Comparison of ENCODE assay signal across 8 mouse cellular contexts in the genomic region with DNA sequence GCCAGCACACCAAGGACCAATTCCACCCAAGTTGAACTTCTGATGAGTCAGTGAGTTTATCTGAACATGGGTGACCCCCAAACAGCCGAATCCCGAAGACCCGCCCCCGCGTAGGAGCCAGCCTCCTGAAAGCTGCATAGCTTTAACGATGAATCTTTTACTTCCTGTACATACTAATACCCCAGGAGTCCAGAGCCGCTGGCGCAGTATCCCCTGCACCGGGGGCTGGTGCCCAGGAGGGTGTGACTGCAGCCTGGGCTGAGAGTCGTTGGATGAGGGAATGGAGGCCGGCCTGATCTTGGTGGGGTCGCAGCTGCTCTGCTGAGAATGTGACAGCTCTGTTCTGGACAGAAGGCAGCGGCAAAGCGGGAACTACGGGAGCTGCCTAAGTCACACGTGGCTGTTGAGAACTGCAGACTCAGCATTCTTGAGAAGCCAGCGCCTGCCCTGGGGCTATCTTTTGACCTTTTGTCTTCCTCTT. TPM values are rescaled to one million over a fixed set of nuclear protein-coding genes. Genes with fewer than 3 reads are reported as not detected.
DNase-seq lines count a peak whose midpoint lies in the region; ATAC-seq and TF ChIP-seq lines count a peak whose summit lies in the region.

No protein-coding gene starts in this region.

- H3K36me3 ChIP-seq in ES-Bruce4 (ENCODE audit: control insufficient read depth, insufficient read depth, low read length, poor library complexity, severe bottlenecking), result no peaks in the 10 kb centered on the region
- no peaks in the 10 kb centered on the region for H3K36me3 ChIP-seq in forebrain, postnatal 0 days (ENCODE audit: insufficient read depth)
- H3K36me3 ChIP-seq in kidney, embryonic 16.5 days (ENCODE audit: insufficient read depth, low read length), result no peaks in the 10 kb centered on the region
- no peaks in the 10 kb centered on the region for H3K36me3 ChIP-seq in midbrain, embryonic 14.5 days (ENCODE audit: control insufficient read depth, insufficient read depth, low read length)

- peak; percentile 61 for DNase-seq in R1 (ENCODE audit: low read depth, low spot score)
- no peak for DNase-seq in forebrain, postnatal 0 days
- DNase-seq in midbrain, embryonic 14.5 days, result peak; percentile 63
- DNase-seq in thymus, adult 18-20 months, result no peak
- DNase-seq in layer of hippocampus, postnatal 25 days (ENCODE audit: extremely low spot score in 1 of 2, low spot score in 1 of 2), result no peak

- 19% methylated on average over 17 of the region's 17 CpGs for WGBS in forebrain, postnatal 0 days
- WGBS in kidney, embryonic 16.5 days, result 8% methylated on average over 17 of the region's 17 CpGs
- 12% methylated on average over 17 of the region's 17 CpGs for WGBS in midbrain, embryonic 14.5 days

- no peak overlapping the region for H3K27ac ChIP-seq in ES-Bruce4 (ENCODE audit: insufficient read depth, low read length)
- no peak overlapping the region for H3K27ac ChIP-seq in forebrain, postnatal 0 days (ENCODE audit: low read depth, low read length)
- peak overlapping the region; percentile 8; the same call in 1 of the 2 replicates for H3K27ac ChIP-seq in kidney, embryonic 16.5 days (ENCODE audit: low read length)
- H3K27ac ChIP-seq in midbrain, embryonic 14.5 days (replicated peaks; ENCODE audit: low read depth, low read length), result no peak overlapping the region

- TF ChIP-seq CTCF in ES-Bruce4 (IDR thresholded peaks at IDR 0.05; ENCODE audit: low read depth, low read length), result no peak
- no peak for TF ChIP-seq CTCF in forebrain, postnatal 0 days (IDR thresholded peaks at IDR 0.05; ENCODE audit: low read depth)

- no peak for TF ChIP-seq POLR2A in ES-Bruce4 (IDR thresholded peaks at IDR 0.05; ENCODE audit: insufficient read depth, low read length)

- peaks cover 9% of the 10 kb centered on the region for H3K4me1 ChIP-seq in ES-Bruce4 (ENCODE audit: control insufficient read depth, insufficient read depth, low read length)
- no peaks in the 10 kb centered on the region for H3K4me1 ChIP-seq in forebrain, postnatal 0 days (ENCODE audit: insufficient read depth)
- H3K4me1 ChIP-seq in kidney, embryonic 16.5 days (ENCODE audit: insufficient read depth, low read length), result peaks cover 16% of the 10 kb centered on the region
- H3K4me1 ChIP-seq in midbrain, embryonic 14.5 days (ENCODE audit: control insufficient read depth, insufficient read depth, low read length), result 0 out of 2 replicates have a peak, but pooled peaks cover 4% of the 10 kb centered on the region

- ATAC-seq in forebrain, postnatal 0 days, result no peak
- peak; percentile 47; the same call in 1 of the 2 replicates for ATAC-seq in kidney, embryonic 16.5 days (ENCODE audit: low FRiP score, low TSS enrichment)
- no peak for ATAC-seq in midbrain, embryonic 14.5 days (ENCODE audit: low FRiP score, low TSS enrichment)
- no peak for ATAC-seq in erythroid progenitor cell, adult 5-6 weeks (replicated peaks; ENCODE audit: low FRiP score, poor library complexity, severe bottlenecking)

- H3K4me3 ChIP-seq in ES-Bruce4 (ENCODE audit: low read depth, low read length), result peak overlapping the region; percentile 11; the same call in 1 of the 2 replicates
- H3K4me3 ChIP-seq in forebrain, postnatal 0 days (ENCODE audit: low read depth, low read length), result no peak overlapping the region
- peak overlapping the region; percentile 36 for H3K4me3 ChIP-seq in kidney, embryonic 16.5 days (ENCODE audit: low read length)
- no peak overlapping the region for H3K4me3 ChIP-seq in midbrain, embryonic 14.5 days (replicated peaks; ENCODE audit: low read depth, low read length)

- H3K27me3 ChIP-seq in ES-Bruce4 (ENCODE audit: control insufficient read depth, insufficient read depth, low read length, poor library complexity, severe bottlenecking), result no peaks in the 10 kb centered on the region
- no peaks in the 10 kb centered on the region for H3K27me3 ChIP-seq in forebrain, postnatal 0 days (ENCODE audit: insufficient read depth, low read length)
- no peaks in the 10 kb centered on the region for H3K27me3 ChIP-seq in kidney, embryonic 16.5 days (ENCODE audit: insufficient read depth, low read length)
- H3K27me3 ChIP-seq in midbrain, embryonic 14.5 days (ENCODE audit: control insufficient read depth, insufficient read depth, low read length), result no peaks in the 10 kb centered on the region

- peak overlapping the region; percentile 9 for H3K9ac ChIP-seq in ES-Bruce4 (ENCODE audit: low read depth, poor library complexity, severe bottlenecking)
- H3K9ac ChIP-seq in forebrain, postnatal 0 days, result no peak overlapping the region
- peak overlapping the region; percentile 59 for H3K9ac ChIP-seq in kidney, embryonic 16.5 days (replicated peaks; ENCODE audit: low read length)
- 0 out of 2 replicates have a peak overlapping the region, but pooled peaks have one; percentile 9 for H3K9ac ChIP-seq in midbrain, embryonic 14.5 days (replicated peaks; ENCODE audit: low read length)

- H3K4me2 ChIP-seq in forebrain, postnatal 0 days (ENCODE audit: low read depth), result peak overlapping the region; percentile 41
- peak overlapping the region; percentile 63 for H3K4me2 ChIP-seq in kidney, embryonic 16.5 days (replicated peaks; ENCODE audit: low read depth, low read length)
- H3K4me2 ChIP-seq in midbrain, embryonic 14.5 days (ENCODE audit: low read length), result peak overlapping the region; percentile 42

- no peaks in the 10 kb centered on the region for H3K9me3 ChIP-seq in ES-Bruce4 (replicated peaks; ENCODE audit: control insufficient read depth, insufficient read depth, low read length, poor library complexity, severe bottlenecking)
- no peaks in the 10 kb centered on the region for H3K9me3 ChIP-seq in forebrain, postnatal 0 days (ENCODE audit: low read length)
- H3K9me3 ChIP-seq in kidney, embryonic 16.5 days (ENCODE audit: low read length), result 0 out of 2 replicates have a peak, but pooled peaks cover 3% of the 10 kb centered on the region
- H3K9me3 ChIP-seq in midbrain, embryonic 14.5 days (ENCODE audit: control insufficient read depth, low read length), result no peaks in the 10 kb centered on the region

- no peak for TF ChIP-seq EP300 in ES-Bruce4 (IDR thresholded peaks at IDR 0.05; ENCODE audit: insufficient read depth, low read depth, low read length)

RNA-seq across cellular contexts. Expression of gene Tuba1c, which starts 28.2 kb away (rescaled TPM):
- polyA plus RNA-seq in ES-Bruce4 (2011; ENCODE audit: insufficient read depth, insufficient read length, low read depth, missing spikeins), result 407 and 426 TPM in 2 replicates
- total RNA-seq in forebrain, postnatal 0 days (2014; rRNA removed), result 22.1 and 24.9 TPM in 2 replicates
- 16.4 and 18.8 TPM in 2 replicates for polyA plus RNA-seq in forebrain, postnatal 0 days (2015; fragmentation: Nextera tagmentation; extraction: Ambion mirVana)
- polyA plus RNA-seq in kidney, embryonic 16.5 days (2015; fragmentation: Nextera tagmentation; extraction: Ambion mirVana), result 213 and 219 TPM in 2 replicates
- 13.5 and 24.8 TPM in 2 replicates for polyA plus RNA-seq in midbrain, embryonic 14.5 days (2014; fragmentation: Nextera tagmentation; extraction: Ambion mirVana)
- total RNA-seq in layer of hippocampus, postnatal 25 days (2021), result 10 to 100 TPM; 62.5 to 77.9 TPM
- total RNA-seq in erythroid progenitor cell, adult 5-6 weeks (2015; ENCODE audit: low replicate concordance), result 637 and 660 TPM in 2 replicates
- total RNA-seq in erythroid progenitor cell, adult 5-6 weeks (2017; ENCODE audit: low replicate concordance), result 271 and 335 TPM in 2 replicates

RNA-seq across cellular contexts. Expression of gene Tuba1a, which starts 48.0 kb away (rescaled TPM):
- 700 and 767 TPM in 2 replicates for polyA plus RNA-seq in ES-Bruce4 (2011; ENCODE audit: insufficient read depth, insufficient read length, low read depth, missing spikeins)
- total RNA-seq in forebrain, postnatal 0 days (2014; rRNA removed), result 18,820 and 21,160 TPM in 2 replicates
- 18,258 and 23,279 TPM in 2 replicates for polyA plus RNA-seq in forebrain, postnatal 0 days (2015; fragmentation: Nextera tagmentation; extraction: Ambion mirVana)
- 925 and 946 TPM in 2 replicates for polyA plus RNA-seq in kidney, embryonic 16.5 days (2015; fragmentation: Nextera tagmentation; extraction: Ambion mirVana)
- 17,220 and 18,751 TPM in 2 replicates for polyA plus RNA-seq in midbrain, embryonic 14.5 days (2014; fragmentation: Nextera tagmentation; extraction: Ambion mirVana)
- 1,000 to 10,000 TPM; 1,021 to 1,172 TPM for total RNA-seq in layer of hippocampus, postnatal 25 days (2021)
- total RNA-seq in erythroid progenitor cell, adult 5-6 weeks (2015; ENCODE audit: low replicate concordance), result 6.5 and 38.1 TPM in 2 replicates
- total RNA-seq in erythroid progenitor cell, adult 5-6 weeks (2017; ENCODE audit: low replicate concordance), result 5.9 and 9.6 TPM in 2 replicates

RNA-seq across cellular contexts. Expression of gene Gm49450, which starts 48.1 kb away (rescaled TPM):
- polyA plus RNA-seq in ES-Bruce4 (2011; ENCODE audit: insufficient read depth, insufficient read length, low read depth, missing spikeins), result not detected in 2 replicates
- 1,610 and 2,499 TPM in 2 replicates for total RNA-seq in forebrain, postnatal 0 days (2014; rRNA removed)
- polyA plus RNA-seq in forebrain, postnatal 0 days (2015; fragmentation: Nextera tagmentation; extraction: Ambion mirVana), result not detected in 2 replicates
- not detected in 2 replicates for polyA plus RNA-seq in kidney, embryonic 16.5 days (2015; fragmentation: Nextera tagmentation; extraction: Ambion mirVana)
- polyA plus RNA-seq in midbrain, embryonic 14.5 days (2014; fragmentation: Nextera tagmentation; extraction: Ambion mirVana), result not detected in 2 replicates
- not detected for total RNA-seq in layer of hippocampus, postnatal 25 days (2021)
- total RNA-seq in erythroid progenitor cell, adult 5-6 weeks (2015; ENCODE audit: low replicate concordance), result not detected in 2 replicates
- not detected in 2 replicates for total RNA-seq in erythroid progenitor cell, adult 5-6 weeks (2017; ENCODE audit: low replicate concordance)

RNA-seq across cellular contexts. Expression of gene Prph, which starts 53.5 kb away (rescaled TPM):
- polyA plus RNA-seq in ES-Bruce4 (2011; ENCODE audit: insufficient read depth, insufficient read length, low read depth, missing spikeins), result 8.0 and 11.5 TPM in 2 replicates
- total RNA-seq in forebrain, postnatal 0 days (2014; rRNA removed), result 1.7 and 2.3 TPM in 2 replicates
- polyA plus RNA-seq in forebrain, postnatal 0 days (2015; fragmentation: Nextera tagmentation; extraction: Ambion mirVana), result 2.3 and 2.4 TPM in 2 replicates
- 3.3 and 5.8 TPM in 2 replicates for polyA plus RNA-seq in kidney, embryonic 16.5 days (2015; fragmentation: Nextera tagmentation; extraction: Ambion mirVana)
- 11.7 and 15.5 TPM in 2 replicates for polyA plus RNA-seq in midbrain, embryonic 14.5 days (2014; fragmentation: Nextera tagmentation; extraction: Ambion mirVana)
- 1 to 10 TPM; 1.2 to 1.4 TPM for total RNA-seq in layer of hippocampus, postnatal 25 days (2021)
- not detected in 2 replicates for total RNA-seq in erythroid progenitor cell, adult 5-6 weeks (2015; ENCODE audit: low replicate concordance)
- not detected in 2 replicates for total RNA-seq in erythroid progenitor cell, adult 5-6 weeks (2017; ENCODE audit: low replicate concordance)

Comparison
In these comparisons a context has a peak if more than half of its experiments do, and no peak if none do; other contexts are left out.
1. H3K4me3 ChIP-seq: peak in ES-Bruce4 (single experiment) and kidney, embryonic 16.5 days (single experiment); none in forebrain, postnatal 0 days (single experiment) and midbrain, embryonic 14.5 days (single experiment).
2. DNase-seq: peak in R1 (single experiment) and midbrain, embryonic 14.5 days (single experiment); none in forebrain, postnatal 0 days (single experiment), thymus, adult 18-20 months (0 of 2) and layer of hippocampus, postnatal 25 days (0 of 2).
3. RNA of gene Tuba1a, which starts 48.0 kb away (polyA plus RNA-seq): 18,258 to 23,279 TPM in forebrain, postnatal 0 days and 17,220 to 18,751 TPM in midbrain, embryonic 14.5 days; 925 to 946 TPM in kidney, embryonic 16.5 days and 700 to 767 TPM in ES-Bruce4; every median in the first group is over 10 times any median in the second.
4. Peak in every context shown above with its lines, with median percentiles within 50 percentile points of each other: H3K4me2 ChIP-seq.